Mouse (Mus musculus) thymus, postnatal 25 days (tissue): ENCODE measurements around the gene Fgd2.
A peak's percentile ranks its signal among the peaks of the same experiment; 100 is the strongest.
"Not testable (repeated sequence)": the region's sequence is repeated elsewhere in the genome, so short reads cannot be mapped to it uniquely, and the experiment has no call there.

ENCODE experiments used
- DNase-seq: peaks from one replicate; pipeline ENCODE4 v3.0.0; 2022

Fgd2 gene

DNA sequence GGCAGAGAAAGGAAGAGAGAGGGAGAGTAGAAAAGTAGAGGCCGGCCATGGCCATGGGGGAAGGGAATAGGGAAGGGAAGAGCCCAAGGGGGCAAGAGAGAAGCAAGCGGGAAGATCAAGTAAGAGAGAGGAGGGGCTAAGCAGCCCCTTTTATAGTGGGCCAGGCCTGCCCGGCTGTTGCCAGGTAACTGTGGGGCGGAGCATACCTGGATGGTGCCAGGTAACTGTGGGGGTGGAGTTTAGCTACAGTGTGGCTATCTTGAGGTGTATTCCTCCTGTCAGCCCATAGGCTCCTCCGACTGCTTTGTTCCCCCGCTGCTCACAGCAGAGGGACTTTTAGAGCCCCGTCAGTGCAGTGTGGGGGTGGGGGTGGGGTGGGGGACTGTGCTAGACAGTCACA lies 8.0 kb downstream of the Fgd2 start:
- DNase-seq = no peak

DNA sequence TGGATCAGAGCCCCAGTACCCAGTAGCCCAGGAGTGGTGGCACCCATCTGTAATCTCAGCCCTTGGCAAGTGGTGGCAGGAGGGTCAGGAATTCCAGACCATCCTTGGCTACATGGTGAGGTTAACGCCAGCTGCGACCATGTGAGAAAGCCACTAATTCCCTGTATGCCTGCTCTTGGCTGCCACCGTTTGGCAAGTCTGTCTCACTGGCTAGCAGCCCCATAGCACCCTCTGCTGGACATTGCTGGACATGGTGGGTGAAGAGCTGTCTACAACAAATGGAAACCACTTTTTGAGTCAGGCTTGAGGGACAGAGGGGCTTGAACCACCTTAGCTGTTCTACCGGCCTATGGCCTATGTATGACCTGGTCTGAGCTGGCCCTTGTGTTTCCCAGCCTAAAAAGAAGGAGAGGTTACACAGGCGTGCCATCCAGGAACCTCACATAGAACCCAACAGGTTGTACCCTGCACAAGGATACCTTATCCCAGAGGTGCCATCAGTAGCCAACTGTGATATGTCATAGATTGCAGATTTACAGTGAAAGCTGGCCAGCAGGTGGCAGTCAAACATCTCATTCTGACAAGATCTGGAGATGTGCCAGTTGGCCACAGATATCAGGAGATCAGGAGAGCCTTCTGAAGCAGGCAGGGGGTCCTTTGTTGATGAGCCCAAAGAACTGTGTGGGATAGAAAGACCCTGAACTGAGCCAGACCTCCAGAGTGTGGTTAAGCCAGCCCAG lies 10.4 kb downstream of the Fgd2 start:
- peak; percentile 93 for DNase-seq

DNA sequence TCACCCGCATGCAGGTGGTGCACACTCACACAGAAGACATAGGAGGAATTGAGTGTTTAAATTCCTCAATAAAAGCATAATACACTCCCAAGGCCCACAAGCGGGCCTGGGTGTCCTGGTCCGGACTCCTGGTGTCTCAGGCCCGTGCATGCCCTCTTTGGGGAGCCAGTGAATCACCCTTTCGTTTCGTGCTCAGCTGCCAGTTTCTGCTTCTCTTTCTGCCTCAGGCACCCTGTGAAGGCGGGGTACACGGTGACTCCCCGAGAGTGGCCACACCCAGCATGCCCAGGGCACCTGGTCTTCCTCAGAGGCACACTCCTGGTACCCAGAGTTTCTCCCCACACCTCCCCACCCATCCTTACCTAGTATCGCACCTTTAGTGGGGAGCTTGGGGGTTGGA lies 15.2 kb downstream of the Fgd2 start:
- DNase-seq = no peak

DNA sequence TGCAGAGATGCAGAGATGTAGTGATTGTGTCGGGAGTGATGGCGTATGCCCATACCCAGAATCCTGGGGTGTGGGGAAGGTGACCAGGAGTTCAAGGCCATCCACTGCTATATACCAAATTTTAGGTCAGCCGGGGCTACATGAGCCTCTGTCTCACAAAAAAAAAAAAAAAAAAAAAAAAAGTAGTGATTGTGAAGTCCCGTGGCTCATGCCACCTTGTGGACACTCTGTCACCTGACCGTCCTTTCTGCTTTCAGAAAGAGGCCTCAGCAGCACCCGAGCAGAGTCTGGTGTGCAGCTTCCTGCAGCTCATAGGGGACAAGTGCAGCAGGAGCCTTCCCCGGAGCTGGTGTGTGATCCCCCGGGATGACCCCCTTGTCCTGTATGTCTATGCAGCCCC lies 17.3 kb downstream of the Fgd2 start:
- no peak for DNase-seq

DNA sequence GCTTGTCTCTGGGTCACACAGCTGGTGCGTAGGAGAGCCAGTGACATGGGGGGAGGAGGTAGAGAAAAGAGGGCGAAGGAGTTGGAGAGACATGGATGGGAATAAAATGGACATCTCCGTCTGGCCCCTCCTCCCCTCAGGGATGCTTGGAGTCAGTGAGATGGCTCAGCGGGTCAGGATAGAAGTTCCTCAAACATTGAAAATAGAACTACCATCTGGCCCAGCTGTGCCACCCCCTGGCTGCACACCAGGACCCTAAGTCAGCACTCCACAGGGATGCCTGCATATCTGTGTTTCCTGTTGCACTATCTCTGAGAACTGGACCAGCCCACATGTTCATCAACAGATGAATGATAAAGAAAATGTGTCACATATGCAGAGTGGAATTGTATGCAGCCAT lies 19.5 kb downstream of the Fgd2 start:
- no peak for DNase-seq

DNA sequence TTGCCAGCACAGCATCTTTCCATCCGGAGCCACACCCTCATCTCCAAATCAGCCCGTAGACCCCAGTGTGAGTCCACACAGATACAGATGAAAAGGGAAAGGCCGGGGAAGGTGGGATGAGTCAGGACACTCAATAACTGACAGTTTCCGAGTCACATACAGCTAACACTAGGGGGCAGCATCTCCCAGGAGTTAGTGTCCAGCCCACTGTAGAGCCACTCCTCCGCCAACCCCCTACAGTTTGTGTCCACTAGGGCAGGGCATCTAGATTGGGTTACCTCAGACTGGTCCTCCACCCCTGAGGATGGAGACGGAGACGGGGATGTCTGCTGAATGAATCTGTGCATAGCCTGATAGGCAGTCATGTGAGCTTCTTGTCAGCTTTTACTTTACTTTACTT lies 20.8 kb downstream of the Fgd2 start:
- DNase-seq = peak; percentile 65

DNA sequence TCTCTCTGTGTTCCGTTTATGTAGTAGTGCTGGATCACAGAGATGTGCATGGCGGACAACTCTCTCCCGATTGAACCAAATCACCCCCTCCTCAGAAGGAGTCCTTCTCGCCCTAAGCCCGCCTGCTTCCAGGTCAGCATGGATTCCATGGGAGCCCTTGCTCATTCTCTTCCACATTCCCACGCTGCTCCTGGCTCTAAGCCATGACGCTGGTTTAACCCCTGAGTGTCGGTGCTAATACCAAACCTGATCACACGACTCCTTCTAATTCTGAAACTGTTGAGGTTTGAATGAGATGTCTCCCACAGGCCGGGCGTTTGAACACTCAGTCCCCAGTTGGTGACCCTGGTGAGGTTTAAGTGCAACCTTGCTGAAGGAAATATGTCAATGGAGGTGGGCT lies 21.7 kb downstream of the Fgd2 start:
- DNase-seq = no peak

DNA sequence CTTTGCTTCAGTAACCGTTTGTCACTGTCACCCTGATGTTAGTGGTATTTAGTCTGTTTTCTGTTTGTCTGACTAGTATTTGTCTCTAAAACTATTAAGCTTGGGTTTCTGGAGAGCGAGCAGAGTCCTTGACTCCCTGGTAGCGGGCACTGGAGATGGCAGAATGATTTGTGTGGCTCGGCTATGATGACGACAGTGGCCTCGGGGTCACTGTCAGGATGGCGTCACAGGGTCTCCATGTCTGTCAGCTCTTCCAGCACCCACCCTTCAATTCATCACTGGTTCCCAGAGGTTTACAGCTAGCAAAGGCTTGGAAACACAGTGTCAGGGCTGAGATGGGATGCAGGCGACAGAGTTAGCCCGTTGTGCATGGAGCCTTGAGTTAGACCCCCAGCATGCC lies 23.2 kb downstream of the Fgd2 start:
- no peak for DNase-seq

DNA sequence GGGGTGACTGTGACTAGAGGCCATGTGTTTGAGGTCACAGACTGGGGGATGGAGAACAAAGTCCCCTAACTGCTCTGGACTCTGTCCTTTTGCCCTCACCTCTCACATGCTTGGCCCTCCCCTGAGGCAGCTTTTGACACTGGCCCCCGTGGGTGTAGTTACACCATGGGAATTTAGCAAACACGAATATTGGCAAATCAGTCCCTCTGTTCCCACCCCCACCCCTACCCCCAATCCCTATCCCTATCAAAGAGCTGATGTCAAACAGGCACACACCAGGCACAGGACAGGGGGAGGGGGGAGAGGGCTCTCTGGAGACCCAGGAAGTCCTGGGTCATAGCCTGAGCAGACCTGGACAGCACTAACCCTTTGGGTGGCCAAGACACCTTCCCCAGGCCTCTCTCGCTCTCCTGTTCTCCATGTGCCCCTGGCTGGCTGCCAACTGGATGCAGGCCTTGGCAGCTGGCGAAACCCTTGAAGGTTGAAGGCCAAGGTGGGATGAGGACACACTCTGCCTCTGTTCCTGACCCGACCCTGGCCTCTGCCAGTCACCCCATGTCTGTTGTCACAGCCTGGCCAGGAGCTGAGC lies 24.2 kb downstream of the Fgd2 start:
- DNase-seq = no peak

DNA sequence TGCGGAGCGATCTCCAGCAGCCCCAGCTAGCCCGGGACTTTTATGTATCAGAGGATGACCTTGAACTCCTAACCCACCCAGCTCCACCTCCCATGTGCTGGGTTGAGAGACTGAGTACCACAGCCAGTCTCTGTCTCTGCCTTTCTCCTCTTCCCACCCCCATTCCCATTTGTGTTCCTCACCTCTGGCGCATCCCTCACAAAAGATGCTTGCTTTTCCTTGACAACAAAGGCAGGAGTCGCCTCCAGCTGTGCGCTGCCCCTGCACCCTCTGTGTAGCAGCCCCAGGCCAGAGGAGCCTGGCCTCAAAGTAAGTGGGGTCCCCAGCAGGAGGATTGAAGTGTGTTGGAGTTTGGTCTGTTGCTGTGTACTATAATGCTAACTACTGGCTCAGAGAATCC lies 25.0 kb downstream of the Fgd2 start:
- DNase-seq = no peak

DNA sequence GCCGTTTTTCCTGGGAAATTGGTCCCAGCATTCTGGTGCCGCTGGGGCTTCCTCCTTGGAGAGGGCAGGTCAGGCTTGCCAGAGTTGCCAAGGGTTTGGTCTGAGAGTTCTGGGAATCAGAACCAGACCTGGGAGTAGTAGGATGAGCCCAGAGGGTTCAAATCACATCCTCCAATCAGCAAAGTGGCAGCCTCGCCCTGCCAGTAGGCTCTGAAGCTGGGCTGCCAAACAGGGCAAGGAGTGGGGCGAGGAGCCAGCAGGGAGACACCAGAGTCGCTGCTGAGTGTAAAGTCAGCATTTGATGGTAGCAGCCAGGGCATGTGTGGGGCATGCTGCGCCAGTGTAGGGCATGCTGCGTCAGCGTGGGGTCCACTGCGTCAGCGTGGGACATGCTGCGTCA lies 28.3 kb downstream of the Fgd2 start:
- DNase-seq = no peak

DNA sequence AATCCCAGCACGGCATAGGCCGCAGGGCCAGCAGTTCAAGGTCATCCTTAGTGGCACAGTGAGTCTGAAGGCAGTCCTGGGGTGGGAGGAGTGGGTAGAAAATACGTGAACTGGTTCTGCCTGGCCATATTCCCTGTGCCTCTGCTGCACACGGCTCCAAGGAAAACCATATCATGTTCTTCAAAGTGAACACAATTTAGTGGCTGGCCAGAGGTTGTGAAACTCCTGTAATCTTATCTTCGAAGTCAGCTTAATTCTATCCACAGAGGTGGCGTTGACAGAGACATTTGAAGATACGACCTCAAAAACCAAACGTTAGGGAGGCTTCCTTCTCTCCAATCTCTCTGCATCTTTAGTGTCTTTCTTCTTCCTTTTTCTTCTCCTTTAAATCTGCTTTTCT lies 30.6 kb downstream of the Fgd2 start:
- DNase-seq = no peak

DNA sequence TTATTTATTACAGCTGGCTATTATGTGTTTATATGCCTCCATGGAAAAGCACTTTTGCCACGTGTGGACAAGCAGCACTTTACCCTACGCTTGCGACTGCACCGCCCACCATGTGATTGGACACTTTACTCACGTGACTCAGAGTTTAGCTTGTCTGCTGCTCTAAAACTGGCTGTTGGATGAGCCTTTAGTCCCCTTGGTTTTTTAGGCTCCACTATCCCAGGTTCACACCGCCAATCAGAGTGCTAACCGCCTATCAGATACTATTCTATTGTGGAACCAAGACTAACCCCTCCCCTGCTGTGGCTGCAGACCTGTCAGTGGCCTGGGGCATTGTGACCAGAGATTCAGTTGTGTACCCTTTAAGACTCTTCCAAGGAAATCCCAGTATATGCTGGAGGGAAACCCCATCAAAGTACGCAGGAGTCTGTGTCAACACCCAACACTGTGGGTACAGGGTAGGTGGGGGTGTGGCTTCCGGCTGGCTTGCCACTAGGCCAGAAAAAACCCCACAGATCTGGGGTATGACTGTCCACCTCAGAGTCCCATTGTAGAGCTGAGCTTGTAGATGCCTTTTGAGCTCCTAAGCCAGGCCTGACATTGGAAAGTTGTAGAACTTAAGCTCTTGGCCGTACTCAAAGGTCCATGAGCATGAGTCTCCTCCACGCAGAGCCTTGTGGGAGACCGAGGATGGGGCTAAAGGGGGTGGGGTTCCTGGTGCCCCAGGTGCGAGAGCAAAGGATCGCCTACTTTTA lies 32.8 kb downstream of the Fgd2 start:
- DNase-seq = peak; percentile 61

DNA sequence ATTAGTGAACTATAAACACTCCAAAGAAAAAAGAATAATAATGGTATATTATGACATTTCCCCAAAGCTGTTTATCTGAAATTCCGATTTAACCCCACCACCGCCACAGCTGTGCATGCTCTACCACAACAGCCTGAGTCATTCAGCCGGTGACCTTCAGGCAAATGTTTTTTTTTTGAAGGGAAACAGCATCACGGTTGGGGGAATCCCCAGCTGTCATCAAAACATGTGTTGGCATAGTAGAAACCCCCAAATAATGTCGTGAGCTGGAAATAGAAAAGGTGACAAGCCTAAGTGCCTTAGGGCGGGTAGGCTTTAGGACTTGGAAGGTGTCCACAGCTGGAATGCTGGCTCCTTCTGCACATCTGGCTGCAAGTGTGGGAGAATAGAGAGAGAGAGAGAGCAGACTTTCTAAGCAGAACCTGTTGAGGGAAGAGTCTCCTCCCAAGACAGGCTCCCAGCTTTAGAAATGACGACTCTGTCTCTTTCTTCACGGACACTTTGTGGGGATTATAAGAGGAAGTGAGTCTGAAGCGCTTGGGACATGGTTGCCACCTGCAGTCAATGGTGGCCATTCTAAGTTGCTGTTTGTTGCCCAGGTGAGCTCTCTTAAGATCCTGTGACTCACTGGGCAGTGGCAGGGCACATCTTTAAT lies 33.5 kb downstream of the Fgd2 start:
- DNase-seq = peak; percentile 45

DNA sequence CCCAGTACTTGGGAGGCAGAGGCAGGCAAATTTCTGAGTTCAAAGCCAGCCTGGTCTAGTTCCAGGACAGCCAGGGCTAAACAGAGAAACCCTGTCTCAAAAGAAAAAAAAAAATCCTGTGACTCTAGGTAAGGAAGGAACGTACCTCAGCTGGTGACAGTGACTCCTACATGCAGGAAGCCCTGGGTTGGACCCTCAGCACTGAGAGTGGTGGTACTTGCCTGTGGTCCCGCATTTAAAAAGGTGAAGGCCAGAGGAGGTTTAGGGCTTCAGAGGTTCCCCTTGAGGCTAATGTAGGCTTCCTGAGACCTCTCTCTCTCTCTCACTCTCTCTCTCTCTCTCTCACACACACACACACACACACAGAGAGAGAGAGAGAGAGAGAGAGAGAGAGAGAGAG lies 34.0 kb downstream of the Fgd2 start:
- not testable (repeated sequence) for DNase-seq

DNA sequence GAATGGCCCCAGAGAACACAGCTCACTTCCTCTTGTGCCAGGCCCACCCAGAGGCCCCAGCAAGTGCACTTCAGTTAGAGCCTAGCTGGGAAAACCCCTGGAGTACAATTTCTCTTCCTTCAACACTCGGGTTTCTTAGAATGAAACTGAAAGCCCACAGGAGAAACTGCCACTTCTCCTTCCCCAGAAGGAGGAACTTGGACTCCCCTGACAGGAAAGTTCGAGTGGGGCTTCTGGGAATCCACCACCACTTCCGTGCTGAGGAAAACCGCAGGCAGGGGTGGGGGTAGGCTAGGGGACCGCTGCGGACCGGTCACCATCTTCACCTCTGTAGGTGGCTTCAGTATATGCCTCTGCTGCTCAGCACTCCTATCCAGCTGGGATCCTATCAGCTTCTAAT lies 34.7 kb downstream of the Fgd2 start:
- peak; percentile 55 for DNase-seq

DNA sequence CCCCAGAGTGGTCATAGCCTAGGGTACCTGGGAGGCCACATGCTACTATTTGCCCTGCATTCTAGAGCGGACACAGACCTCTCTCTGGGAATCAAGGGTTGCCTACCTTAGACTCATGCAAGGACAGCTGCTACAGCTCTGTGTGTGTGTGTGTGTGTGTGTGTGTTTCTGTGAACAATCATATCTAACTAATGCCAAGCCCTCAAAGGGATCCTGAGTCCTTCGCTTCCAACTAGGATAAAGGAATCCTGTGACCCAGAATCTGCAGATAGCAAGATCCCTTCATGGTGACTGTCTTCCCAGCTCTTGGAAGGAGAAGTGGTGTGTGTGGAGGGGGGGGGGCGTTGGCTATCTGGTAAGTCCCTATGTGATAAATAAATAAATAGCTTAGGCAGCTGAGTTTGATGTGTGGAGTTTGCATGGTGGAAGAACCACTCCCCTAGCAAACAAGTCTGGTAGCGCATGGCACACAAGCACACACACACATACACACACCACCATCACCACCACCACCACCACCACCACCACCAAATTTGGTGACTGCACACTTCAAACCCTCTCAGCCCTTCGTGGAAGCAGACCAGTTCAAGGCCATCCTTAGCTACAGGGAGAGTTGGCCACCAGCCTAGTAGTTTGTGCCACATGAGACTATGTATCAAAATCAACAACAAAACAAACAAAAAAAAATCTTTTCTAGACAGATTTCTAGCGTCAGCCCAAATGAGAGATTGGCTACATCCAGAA lies 35.5 kb downstream of the Fgd2 start:
- no peak for DNase-seq

DNA sequence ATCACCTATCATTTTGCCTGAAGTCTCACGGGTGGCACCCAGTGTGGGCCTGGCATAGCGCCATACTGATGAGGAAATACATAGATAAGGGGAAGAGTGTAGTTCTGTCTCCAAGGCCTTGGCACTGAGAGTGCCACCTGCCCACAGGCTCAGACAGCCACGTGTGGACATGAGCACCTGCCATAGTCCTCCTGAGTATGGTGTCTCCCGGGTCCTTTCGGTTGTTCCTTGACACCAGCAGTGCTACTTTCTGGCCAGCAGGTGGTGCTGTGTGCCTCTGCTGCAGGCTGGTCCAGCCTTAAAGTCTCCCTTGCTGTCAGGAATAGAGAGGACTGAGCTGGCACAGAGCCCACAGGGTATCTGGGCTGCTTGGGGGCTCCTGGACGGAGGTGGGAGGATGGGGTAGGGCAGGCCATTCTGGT lies 36.1 kb downstream of the Fgd2 start:
- peak; percentile 83 for DNase-seq

DNA sequence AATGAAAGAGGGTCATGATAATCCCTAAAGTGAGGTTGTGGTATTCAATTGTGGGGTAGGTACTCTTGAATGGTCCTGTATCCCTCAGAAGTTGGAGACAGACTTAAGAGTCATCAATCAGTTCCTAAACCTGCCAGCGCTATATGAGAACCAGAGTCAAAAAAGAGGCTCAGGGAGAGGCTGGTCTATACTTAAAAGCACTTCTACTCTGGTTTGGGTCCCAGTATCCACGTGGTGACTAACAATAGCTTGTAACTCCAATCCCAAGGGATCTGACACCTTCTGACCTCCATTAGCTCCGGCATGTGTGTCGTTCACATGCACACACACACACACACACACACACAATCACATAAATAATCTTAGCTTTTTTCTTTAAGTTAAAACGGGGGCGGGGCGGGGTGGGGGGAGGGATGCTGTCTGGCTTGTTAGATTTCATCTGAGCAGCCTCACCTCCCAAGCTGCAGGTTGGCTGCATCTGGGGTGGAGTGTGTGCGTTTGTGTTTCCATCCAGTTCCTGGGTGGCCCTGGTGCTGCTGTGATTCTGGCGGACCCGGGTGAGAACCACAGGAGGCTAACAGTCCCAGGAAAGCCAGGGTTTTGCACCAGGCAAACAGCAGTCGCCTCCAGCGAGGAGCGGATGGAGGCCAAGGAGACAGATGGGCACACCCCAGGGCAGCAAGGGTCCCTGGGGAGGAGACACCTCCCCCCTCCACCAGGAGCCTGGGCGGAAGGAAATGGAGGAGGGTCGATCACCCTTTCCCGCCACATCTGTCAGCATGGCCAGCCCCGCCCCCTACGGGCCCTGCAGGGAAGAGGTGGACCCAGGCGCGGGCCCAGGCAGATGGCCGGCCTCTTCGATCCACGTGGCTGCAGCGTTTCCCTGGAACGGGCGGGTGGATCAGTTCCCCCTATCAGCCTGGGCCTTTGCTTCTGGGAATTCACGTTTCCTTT lies 37.0 kb downstream of the Fgd2 start:
- DNase-seq = peak; percentile 73

DNA sequence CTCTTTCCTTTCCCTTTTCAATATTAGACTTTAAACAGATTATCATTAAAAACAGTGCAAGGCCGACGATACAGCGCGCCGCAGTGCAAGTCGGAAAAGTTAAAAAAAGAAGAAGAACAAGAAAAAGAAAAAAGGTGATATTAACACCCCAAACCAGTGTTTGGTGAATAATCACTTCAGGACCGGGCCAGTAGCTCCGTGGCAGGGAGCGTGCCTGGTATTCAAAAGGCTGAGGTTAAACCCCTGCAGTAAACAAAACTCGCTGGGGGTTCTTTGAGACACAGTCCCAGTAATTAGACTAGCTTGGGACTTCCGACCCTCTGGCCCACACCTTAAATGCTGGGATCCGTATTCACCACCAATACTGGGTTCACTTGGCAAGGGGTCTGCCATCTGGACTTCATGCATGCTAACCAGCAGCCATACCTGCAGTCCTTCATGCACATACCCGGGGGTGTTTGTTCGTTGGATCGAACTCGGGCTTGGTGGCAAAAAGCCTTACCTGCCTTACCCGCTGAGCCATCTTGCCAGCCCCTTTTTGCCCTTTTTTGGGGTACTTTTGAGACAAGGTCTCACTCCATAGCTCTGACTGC lies 37.8 kb downstream of the Fgd2 start:
- DNase-seq = no peak

DNA sequence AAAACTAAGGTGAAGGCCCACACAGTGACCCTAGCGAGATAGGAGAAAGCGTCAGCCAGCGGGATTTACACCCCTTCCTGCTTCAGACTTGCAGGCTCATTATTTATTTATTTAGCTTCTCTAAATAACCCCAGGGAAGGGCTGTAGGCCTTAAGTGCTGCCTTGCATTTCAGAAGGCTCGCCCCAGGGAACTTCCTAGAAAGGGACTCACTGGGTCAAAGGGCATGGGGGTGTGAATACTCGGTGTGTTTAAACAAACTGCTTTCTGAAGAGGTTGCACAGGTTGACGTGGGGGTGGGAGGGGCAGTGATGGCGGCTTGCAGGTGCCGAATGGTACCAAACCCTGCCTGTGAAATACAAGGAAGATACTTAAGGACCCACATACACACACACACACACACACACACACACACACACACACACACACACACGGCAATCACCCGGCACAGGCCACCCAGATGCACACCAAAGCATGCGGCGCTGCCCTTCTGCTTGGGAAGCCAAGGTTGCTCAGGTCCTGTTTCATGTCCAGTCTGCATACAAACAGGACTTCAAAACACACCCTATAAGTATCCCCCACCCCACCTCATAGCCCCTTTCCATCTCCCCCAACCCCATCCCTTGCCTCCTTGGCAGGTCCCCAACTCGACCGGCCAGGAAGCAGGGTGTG lies 38.7 kb downstream of the Fgd2 start:
- no peak for DNase-seq
